Mouse (Mus musculus) kidney, postnatal 25 days (tissue): ENCODE measurements at regions not wholly inside any gene's neighbourhood (a gene's known extent, or its start where the extent isn't known, plus 50 kb on each side); places are given as distances from the start of the nearest gene placed in this dataset.
A peak's percentile ranks its signal among the peaks of the same experiment; 100 is the strongest.

Experiments used
- DNase-seq, 2 experiments: peaks; one replicate each; pipeline ENCODE4 v3.0.0; 2021; ENCODE audit warnings: mixed read lengths in 2 of 2

GRCm38 (mm10) chr13:39950203-39950602 is 411.0 kb downstream of the Ofcc1 start:
- no peak for DNase-seq

- DNase-seq: no peak
Observed at GRCm38 (mm10) chr13:39935216-39935615, 426.0 kb downstream of the Ofcc1 start.

GRCm38 (mm10) chr13:39931487-39931886 is 429.8 kb downstream of the Ofcc1 start:
- no peak for DNase-seq

GRCm38 (mm10) chr13:39928573-39928972 is 432.7 kb downstream of the Ofcc1 start:
- DNase-seq: no peak

GRCm38 (mm10) chr13:39924366-39924765 is 436.9 kb downstream of the Ofcc1 start:
- DNase-seq: no peak

GRCm38 (mm10) chr13:39923113-39923512 is 438.1 kb downstream of the Ofcc1 start:
- DNase-seq: peak; percentile 5 to 34

GRCm38 (mm10) chr13:39907720-39908119 is 453.5 kb downstream of the Ofcc1 start:
- no peak for DNase-seq

- no peak for DNase-seq
Observed at GRCm38 (mm10) chr13:39904264-39904663, 457.0 kb downstream of the Ofcc1 start.

- DNase-seq: no peak
Observed at GRCm38 (mm10) chr13:39903319-39903718, 457.9 kb downstream of the Ofcc1 start.

GRCm38 (mm10) chr13:39899332-39899731 is 461.9 kb downstream of the Ofcc1 start:
- DNase-seq: no peak

GRCm38 (mm10) chr13:39898412-39898979 is 462.8 kb downstream of the Ofcc1 start:
- DNase-seq: no peak

GRCm38 (mm10) chr13:39894159-39894558 is 467.1 kb downstream of the Ofcc1 start:
- no peak for DNase-seq

- no peak for DNase-seq
Observed at GRCm38 (mm10) chr13:39881066-39881465, 480.2 kb downstream of the Ofcc1 start.

GRCm38 (mm10) chr13:39880136-39880535 is 481.1 kb downstream of the Ofcc1 start:
- DNase-seq: no peak

- no peak for DNase-seq
Observed at GRCm38 (mm10) chr13:39877361-39878141, 483.7 kb downstream of the Ofcc1 start.

- DNase-seq: no peak
Observed at GRCm38 (mm10) chr13:39852257-39852800, 508.9 kb downstream of the Ofcc1 start.

GRCm38 (mm10) chr13:39849391-39849790 is 511.9 kb downstream of the Ofcc1 start:
- no peak for DNase-seq

GRCm38 (mm10) chr13:39836053-39836584 is 525.1 kb downstream of the Ofcc1 start:
- DNase-seq: no peak

- DNase-seq: no peak
Observed at GRCm38 (mm10) chr13:39835302-39835701, 525.9 kb downstream of the Ofcc1 start.

- no peak for DNase-seq
Observed at GRCm38 (mm10) chr13:39834521-39835245, 526.6 kb downstream of the Ofcc1 start.

GRCm38 (mm10) chr13:39823965-39824555 is 537.2 kb downstream of the Ofcc1 start:
- DNase-seq: peak in 1 of 2 experiments; percentile 36

- no peak for DNase-seq
Observed at GRCm38 (mm10) chr13:39823346-39823954, 537.8 kb downstream of the Ofcc1 start.
